Mouse (Mus musculus): ENCODE measurements around the gene Arfip1. TPM values are rescaled to one million over a fixed set of nuclear protein-coding genes. Genes with fewer than 3 reads are reported as not detected.

Gene Arfip1
- 17.8 and 22.8 TPM in 2 replicates for polyA plus RNA-seq (2015; fragmentation: Nextera tagmentation; extraction: Ambion mirVana)

GRCm38 (mm10) chr3:84582023-84582912 is at the start of gene Arfip1:
TSS of gene Arfip1 (minus strand) at chr3:84582625.

GRCm38 (mm10) chr3:84593274-84593673 is 10.8 kb upstream of the Arfip1 start, which contains the start of gene Tigd4:
TSS of gene Tigd4 (plus strand) at chr3:84593574.

GRCm38 (mm10) chr3:84480006-84480897 is 102.2 kb downstream of the Arfip1 start, which contains the start of gene Fhdc1:
TSS of gene Fhdc1 (minus strand) at chr3:84480429.

Other genes with a start within 250 kb of the Arfip1 start
- gene Fhdc1, start 102.2 kb downstream of the Arfip1 start, polyA plus RNA-seq (2015; fragmentation: Nextera tagmentation; extraction: Ambion mirVana): 33.4 and 43.3 TPM in 2 replicates
- gene Tigd4, start 10.9 kb upstream of the Arfip1 start, polyA plus RNA-seq (2015; fragmentation: Nextera tagmentation; extraction: Ambion mirVana): not detected in 2 replicates
- 7.7 and 10.4 TPM in 2 replicates for gene Tmem154, start 83.6 kb upstream of the Arfip1 start, polyA plus RNA-seq (2015; fragmentation: Nextera tagmentation; extraction: Ambion mirVana)
- 5.8 and 6.1 TPM in 2 replicates for gene Fbxw7, start 232.6 kb upstream of the Arfip1 start, polyA plus RNA-seq (2015; fragmentation: Nextera tagmentation; extraction: Ambion mirVana)

Data from spleen, postnatal 0 days (tissue).